Mouse (Mus musculus): ENCODE results near the gene Kdm2b. TPM values are rescaled to one million over a fixed set of nuclear protein-coding genes. Genes with fewer than 3 reads are reported as not detected.
A peak's percentile ranks its signal among the peaks of the same experiment; 100 is the strongest.

Kdm2b gene
- polyA plus RNA-seq, 1 experiment from 2014 or later: 31.0 TPM

GRCm38 (mm10) chr5:122937958-122938540, 51.6 kb downstream of the Kdm2b start:
- no peak overlapping the region for H3K9ac ChIP-seq (ENCODE audit: low read depth, low read length)
- H3K9me3 ChIP-seq (ENCODE audit: control insufficient read depth, low read length): no peaks in the 10 kb centered on the region
- no peak overlapping the region for H3K4me3 ChIP-seq (ENCODE audit: low read depth, low read length)
- 0 out of 2 replicates have a peak, but pooled peaks cover 4% of the 10 kb centered on the region for H3K4me1 ChIP-seq (ENCODE audit: control insufficient read depth, insufficient read depth, low read length)
- H3K27ac ChIP-seq (replicated peaks; ENCODE audit: low read depth, low read length): no peak overlapping the region; the same call in 1 of the 2 replicates
- H3K4me2 ChIP-seq (ENCODE audit: low read depth, low read length): no peak overlapping the region
- H3K27me3 ChIP-seq (replicated peaks; ENCODE audit: control insufficient read depth, insufficient read depth, low read length): no peaks in the 10 kb centered on the region
- DNase-seq (ENCODE audit: low spot score) (no peak), ATAC-seq (ENCODE audit: low read depth) (no peak)
- 70% methylated on average over 4 of the region's 4 CpGs for WGBS
- no peaks in the 10 kb centered on the region; the same call in 1 of the 2 replicates for H3K36me3 ChIP-seq (ENCODE audit: control insufficient read depth, insufficient read depth, low read length)

- DNase-seq (ENCODE audit: low spot score) (no peak), ATAC-seq (ENCODE audit: low read depth) (no peak)
- WGBS: 84% methylated on average over 6 of the region's 6 CpGs
Measured at GRCm38 (mm10) chr5:122937031-122937430, 52.6 kb downstream of the Kdm2b start.

GRCm38 (mm10) chr5:122935810-122936209, 53.8 kb downstream of the Kdm2b start:
- Histone ChIP-seq H3K9me3 (ENCODE audit: control insufficient read depth, low read length) (no peaks in the 10 kb centered on the region), H3K36me3 (ENCODE audit: control insufficient read depth, insufficient read depth, low read length) (peaks cover 11% of the 10 kb centered on the region; the same call in 1 of the 2 replicates), H3K4me3 (ENCODE audit: low read depth, low read length) (no peak overlapping the region), H3K9ac (ENCODE audit: low read depth, low read length) (no peak overlapping the region), H3K27ac (replicated peaks; ENCODE audit: low read depth, low read length) (no peak overlapping the region), H3K4me2 (ENCODE audit: low read depth, low read length) (no peak overlapping the region), H3K4me1 (ENCODE audit: control insufficient read depth, insufficient read depth, low read length) (0 out of 2 replicates have a peak, but pooled peaks cover 4% of the 10 kb centered on the region), H3K27me3 (replicated peaks; ENCODE audit: control insufficient read depth, insufficient read depth, low read length) (no peaks in the 10 kb centered on the region)
- DNase-seq (ENCODE audit: low spot score): no peak
- 85% methylated on average over 4 of the region's 4 CpGs for WGBS
- no peak for ATAC-seq (ENCODE audit: low read depth)

More at GRCm38 (mm10) chr5:122937031-122937430, 52.6 kb downstream of the Kdm2b start:
- H3K4me1 ChIP-seq (ENCODE audit: control insufficient read depth, insufficient read depth, low read length): 0 out of 2 replicates have a peak, but pooled peaks cover 4% of the 10 kb centered on the region
- no peak overlapping the region for H3K27ac ChIP-seq (replicated peaks; ENCODE audit: low read depth, low read length)
- no peaks in the 10 kb centered on the region for H3K27me3 ChIP-seq (replicated peaks; ENCODE audit: control insufficient read depth, insufficient read depth, low read length)
- H3K9me3 ChIP-seq (ENCODE audit: control insufficient read depth, low read length): no peaks in the 10 kb centered on the region
- no peak overlapping the region for H3K4me3 ChIP-seq (ENCODE audit: low read depth, low read length)
- H3K36me3 ChIP-seq (ENCODE audit: control insufficient read depth, insufficient read depth, low read length): peaks cover 10% of the 10 kb centered on the region; the same call in 1 of the 2 replicates
- no peak overlapping the region for H3K9ac ChIP-seq (ENCODE audit: low read depth, low read length)
- no peak overlapping the region for H3K4me2 ChIP-seq (ENCODE audit: low read depth, low read length)

- Histone ChIP-seq H3K4me1 (ENCODE audit: control insufficient read depth, insufficient read depth, low read length) (no peaks in the 10 kb centered on the region), H3K4me3 (ENCODE audit: low read depth, low read length) (no peak overlapping the region), H3K27me3 (replicated peaks; ENCODE audit: control insufficient read depth, insufficient read depth, low read length) (no peaks in the 10 kb centered on the region), H3K9me3 (ENCODE audit: control insufficient read depth, low read length) (no peaks in the 10 kb centered on the region), H3K27ac (replicated peaks; ENCODE audit: low read depth, low read length) (no peak overlapping the region), H3K4me2 (ENCODE audit: low read depth, low read length) (no peak overlapping the region), H3K9ac (ENCODE audit: low read depth, low read length) (no peak overlapping the region), H3K36me3 (ENCODE audit: control insufficient read depth, insufficient read depth, low read length) (peaks cover 11% of the 10 kb centered on the region; the same call in 1 of the 2 replicates)
- ATAC-seq (ENCODE audit: low read depth) (no peak), DNase-seq (ENCODE audit: low spot score) (peak; percentile 41)
- WGBS: 68% methylated on average over 7 of the region's 7 CpGs
Measured at GRCm38 (mm10) chr5:122930991-122931390, 58.6 kb downstream of the Kdm2b start.

GRCm38 (mm10) chr5:122928293-122928692, 61.3 kb downstream of the Kdm2b start:
- Histone ChIP-seq H3K27ac (replicated peaks; ENCODE audit: low read depth, low read length) (no peak overlapping the region), H3K9me3 (ENCODE audit: control insufficient read depth, low read length) (no peaks in the 10 kb centered on the region), H3K4me1 (ENCODE audit: control insufficient read depth, insufficient read depth, low read length) (0 out of 2 replicates have a peak, but pooled peaks cover 2% of the 10 kb centered on the region), H3K9ac (ENCODE audit: low read depth, low read length) (no peak overlapping the region), H3K4me3 (ENCODE audit: low read depth, low read length) (no peak overlapping the region), H3K27me3 (replicated peaks; ENCODE audit: control insufficient read depth, insufficient read depth, low read length) (no peaks in the 10 kb centered on the region), H3K36me3 (ENCODE audit: control insufficient read depth, insufficient read depth, low read length) (0 out of 2 replicates have a peak, but pooled peaks cover 11% of the 10 kb centered on the region), H3K4me2 (ENCODE audit: low read depth, low read length) (no peak overlapping the region)
- DNase-seq (ENCODE audit: low spot score) (peak; percentile 26), ATAC-seq (ENCODE audit: low read depth) (0 out of 2 replicates have a peak, but pooled peaks have one; percentile 22)
- WGBS: 62% methylated on average over 3 of the region's 3 CpGs

- no peak overlapping the region for H3K4me2 ChIP-seq (ENCODE audit: low read depth, low read length)
- ATAC-seq (ENCODE audit: low read depth) (no peak), DNase-seq (ENCODE audit: low spot score) (no peak)
- no peak overlapping the region for H3K4me3 ChIP-seq (ENCODE audit: low read depth, low read length)
- 0 out of 2 replicates have a peak, but pooled peaks cover 2% of the 10 kb centered on the region for H3K4me1 ChIP-seq (ENCODE audit: control insufficient read depth, insufficient read depth, low read length)
- no peaks in the 10 kb centered on the region for H3K27me3 ChIP-seq (replicated peaks; ENCODE audit: control insufficient read depth, insufficient read depth, low read length)
- no peak overlapping the region for H3K27ac ChIP-seq (replicated peaks; ENCODE audit: low read depth, low read length)
- WGBS: 76% methylated on average over 6 of the region's 6 CpGs
- H3K9me3 ChIP-seq (ENCODE audit: control insufficient read depth, low read length): no peaks in the 10 kb centered on the region
- no peak overlapping the region for H3K9ac ChIP-seq (ENCODE audit: low read depth, low read length)
- 0 out of 2 replicates have a peak, but pooled peaks cover 8% of the 10 kb centered on the region for H3K36me3 ChIP-seq (ENCODE audit: control insufficient read depth, insufficient read depth, low read length)
Measured at GRCm38 (mm10) chr5:122927703-122928102, 61.9 kb downstream of the Kdm2b start.

GRCm38 (mm10) chr5:122927092-122927491, 62.5 kb downstream of the Kdm2b start:
- no peak overlapping the region for H3K4me2 ChIP-seq (ENCODE audit: low read depth, low read length)
- ATAC-seq (ENCODE audit: low read depth): no peak
- no peaks in the 10 kb centered on the region for H3K27me3 ChIP-seq (replicated peaks; ENCODE audit: control insufficient read depth, insufficient read depth, low read length)
- DNase-seq (ENCODE audit: low spot score): no peak
- H3K4me1 ChIP-seq (ENCODE audit: control insufficient read depth, insufficient read depth, low read length): 0 out of 2 replicates have a peak, but pooled peaks cover 2% of the 10 kb centered on the region
- WGBS: 89% methylated on average over 8 of the region's 8 CpGs
- H3K36me3 ChIP-seq (ENCODE audit: control insufficient read depth, insufficient read depth, low read length): 0 out of 2 replicates have a peak, but pooled peaks cover 1% of the 10 kb centered on the region
- no peaks in the 10 kb centered on the region for H3K9me3 ChIP-seq (ENCODE audit: control insufficient read depth, low read length)
- no peak overlapping the region for H3K27ac ChIP-seq (replicated peaks; ENCODE audit: low read depth, low read length)
- no peak overlapping the region for H3K9ac ChIP-seq (ENCODE audit: low read depth, low read length)
- no peak overlapping the region for H3K4me3 ChIP-seq (ENCODE audit: low read depth, low read length)

GRCm38 (mm10) chr5:122926341-122926740, 63.3 kb downstream of the Kdm2b start:
- H3K4me1 ChIP-seq (ENCODE audit: control insufficient read depth, insufficient read depth, low read length): 0 out of 2 replicates have a peak, but pooled peaks cover 2% of the 10 kb centered on the region
- H3K4me3 ChIP-seq (ENCODE audit: low read depth, low read length): no peak overlapping the region
- DNase-seq (ENCODE audit: low spot score) (no peak), ATAC-seq (ENCODE audit: low read depth) (no peak)
- no peaks in the 10 kb centered on the region for H3K36me3 ChIP-seq (ENCODE audit: control insufficient read depth, insufficient read depth, low read length)
- H3K27ac ChIP-seq (replicated peaks; ENCODE audit: low read depth, low read length): no peak overlapping the region
- no peak overlapping the region for H3K4me2 ChIP-seq (ENCODE audit: low read depth, low read length)
- no peaks in the 10 kb centered on the region for H3K27me3 ChIP-seq (replicated peaks; ENCODE audit: control insufficient read depth, insufficient read depth, low read length)
- no peak overlapping the region for H3K9ac ChIP-seq (ENCODE audit: low read depth, low read length)
- 74% methylated on average over 3 of the region's 3 CpGs for WGBS
- no peaks in the 10 kb centered on the region for H3K9me3 ChIP-seq (ENCODE audit: control insufficient read depth, low read length)
